Mouse (Mus musculus) megakaryocyte, embryonic 14.5 days (primary cell): ENCODE results near the gene Zfp148.

ENCODE experiments used
- FLI1 ChIP-seq: IDR thresholded peaks from 2 replicates; pipeline ENCODE4 v1.6.1; 2012; ENCODE audit warnings: low read length, inconsistent platforms, mixed read lengths
- GATA1 ChIP-seq: IDR thresholded peaks from 3 replicates; pipeline ENCODE4 v1.6.1; 2012; ENCODE audit warnings: mixed read lengths, low read length, inconsistent platforms, borderline replicate concordance

DNA sequence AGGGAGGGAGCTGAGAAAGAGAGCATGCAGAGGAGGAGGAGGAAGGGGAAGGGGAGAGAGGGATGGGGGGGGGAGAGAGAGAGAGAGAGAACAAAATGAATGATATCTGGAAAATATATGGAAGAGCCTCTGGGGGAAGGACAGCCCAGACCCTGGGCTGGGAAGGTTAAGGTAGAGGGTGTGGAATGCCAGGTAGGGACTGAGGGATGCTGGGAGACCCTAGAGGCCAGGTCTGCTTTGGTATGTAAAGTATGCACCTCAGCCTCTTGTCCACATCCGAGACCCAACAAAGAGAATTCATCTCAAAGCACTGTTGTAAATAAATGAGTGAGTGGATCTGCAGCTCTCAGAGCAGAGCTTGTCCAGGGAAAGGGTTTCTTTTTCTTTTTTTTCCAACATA lies 38.3 kb upstream of the Zfp148 start:
- no peak for TF ChIP-seq GATA1
- no peak for TF ChIP-seq FLI1
